Mouse (Mus musculus) megakaryocyte, embryonic 14.5 days (primary cell): Measurements from ENCODE around the gene Rai14.

Experiments
- FLI1 ChIP-seq: IDR thresholded peaks from 2 replicates; pipeline ENCODE4 v1.6.1; 2012; ENCODE audit warnings: low read length, inconsistent platforms, mixed read lengths
- GATA1 ChIP-seq: IDR thresholded peaks from 3 replicates; pipeline ENCODE4 v1.6.1; 2012; ENCODE audit warnings: mixed read lengths, low read length, inconsistent platforms, borderline replicate concordance

GRCm38 (mm10) chr15:10636844-10637243 is 77.6 kb downstream of the Rai14 start:
- TF ChIP-seq FLI1 (no peak), GATA1 (no peak)
